Mouse (Mus musculus) midbrain, embryonic 16.5 days (tissue): ENCODE results near the gene U90926. TPM values are rescaled to one million over a fixed set of nuclear protein-coding genes. Genes with fewer than 3 reads are reported as not detected.

Experiments used
- polyA plus RNA-seq: library from polyadenylated mRNA; unstranded; fragments of >200 nt; fragmentation: Nextera tagmentation; extraction: Ambion mirVana; gene quantifications from 2 replicates; pipeline ENCODE4 v1.2.1, GENCODE M21; 2015

Gene U90926
- polyA plus RNA-seq, 1 experiment from 2014 or later, result not detected

Other genes starting within 250 kb of the U90926 start
- not detected in 2 replicates for gene Odaph, start 227.9 kb downstream of the U90926 start, polyA plus RNA-seq
- 14.6 and 19.7 TPM in 2 replicates for gene Cdkl2, start 171.5 kb downstream of the U90926 start, polyA plus RNA-seq
- gene G3bp2, start 131.7 kb downstream of the U90926 start, polyA plus RNA-seq, result 376 and 385 TPM in 2 replicates
- gene Uso1, start 77.5 kb downstream of the U90926 start, polyA plus RNA-seq, result 38.4 and 46.0 TPM in 2 replicates
- 0.61 and 0.84 TPM in 2 replicates for gene Ppef2, start 40.9 kb upstream of the U90926 start, polyA plus RNA-seq
- gene Naaa, start 62.8 kb upstream of the U90926 start, polyA plus RNA-seq, result 13.7 and 22.1 TPM in 2 replicates
- 29.1 and 32.5 TPM in 2 replicates for gene Sdad1, start 95.1 kb upstream of the U90926 start, polyA plus RNA-seq
- gene Cxcl9, start 112.7 kb upstream of the U90926 start, polyA plus RNA-seq, result not detected in 2 replicates
- gene Art3, start 116.4 kb upstream of the U90926 start, polyA plus RNA-seq, result 4.3 and 6.3 TPM in 2 replicates
- gene Cxcl10, start 133.5 kb upstream of the U90926 start, polyA plus RNA-seq, result 0.16 and 0.32 TPM in 2 replicates
- gene Nup54, start 219.8 kb upstream of the U90926 start, polyA plus RNA-seq, result 57.8 and 62.0 TPM in 2 replicates